Mouse (Mus musculus): ENCODE data around the gene Me3.

DNA sequence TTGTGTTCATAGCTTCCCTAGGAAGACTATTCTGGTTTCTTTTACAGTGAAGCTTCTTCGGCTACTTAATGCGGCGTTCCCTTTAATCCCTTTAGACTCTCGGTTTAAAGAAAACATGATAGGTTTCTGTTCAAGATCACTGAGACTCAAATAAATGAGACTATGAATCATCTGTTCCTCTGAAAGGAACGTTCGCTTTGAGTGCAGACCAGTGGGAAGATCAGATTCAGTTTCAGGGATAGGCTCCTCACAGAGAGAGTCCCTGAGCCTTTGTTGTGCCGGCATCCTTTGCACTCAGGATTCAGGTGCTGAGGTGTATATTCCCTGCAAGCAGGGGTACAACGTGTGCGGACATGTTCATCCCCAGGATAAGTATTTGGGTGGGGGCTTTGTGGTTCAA, 25.0 kb downstream of the Me3 start:
- TF ChIP-seq EP300 (IDR thresholded peaks at IDR 0.05; ENCODE audit: low read depth) (no peak), CTCF (IDR thresholded peaks at IDR 0.05; ENCODE audit: low read depth) (no peak)

Measured in heart, postnatal 0 days (tissue).